Mouse (Mus musculus) adrenal gland, postnatal 25 days (tissue): Measurements from ENCODE around the gene Dmrt3. TPM values are rescaled to one million over a fixed set of nuclear protein-coding genes. Genes with fewer than 3 reads are reported as not detected.

Experiments used
- DNase-seq: peaks from one replicate; pipeline ENCODE4 v3.0.0; 2021; ENCODE audit warnings: mixed read lengths
- total RNA-seq: library from RNA; stranded (reverse); gene quantifications from 2 replicates; pipeline ENCODE4 v1.2.3, GENCODE M21; 2021

Gene Dmrt3
- total RNA-seq, 1 experiment from 2014 or later = not detected

GRCm38 (mm10) chr19:25622291-25623251 lies 12.5 kb downstream of the Dmrt3 start:
- peak; percentile 76 for DNase-seq

- peak; percentile 70 for DNase-seq
Observed at GRCm38 (mm10) chr19:25628490-25628889, 18.4 kb downstream of the Dmrt3 start.

DNA sequence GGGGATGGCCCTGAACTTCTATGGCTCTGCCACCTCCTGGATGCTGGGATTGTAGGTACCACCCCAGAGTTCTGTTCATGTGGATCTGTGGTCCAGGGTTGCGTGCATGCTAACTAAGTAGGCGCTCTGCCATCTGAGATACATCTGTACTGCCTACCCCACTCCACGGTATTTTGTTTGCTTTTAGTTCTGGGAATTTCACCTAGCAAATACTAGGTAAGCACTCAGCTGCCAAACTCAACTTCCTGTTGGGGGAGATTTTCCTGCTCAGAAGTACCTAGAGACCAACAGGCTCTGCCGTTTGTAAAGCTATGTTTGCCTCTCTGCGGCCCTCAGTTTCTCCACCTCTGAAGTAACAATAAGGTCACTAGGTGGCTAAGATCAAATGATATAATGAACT lies 25.0 kb downstream of the Dmrt3 start:
- no peak for DNase-seq

GRCm38 (mm10) chr19:25635622-25636244 lies 25.6 kb downstream of the Dmrt3 start:
- peak; percentile 71 for DNase-seq

GRCm38 (mm10) chr19:25638766-25639361 lies 28.8 kb downstream of the Dmrt3 start:
- no peak for DNase-seq

DNA sequence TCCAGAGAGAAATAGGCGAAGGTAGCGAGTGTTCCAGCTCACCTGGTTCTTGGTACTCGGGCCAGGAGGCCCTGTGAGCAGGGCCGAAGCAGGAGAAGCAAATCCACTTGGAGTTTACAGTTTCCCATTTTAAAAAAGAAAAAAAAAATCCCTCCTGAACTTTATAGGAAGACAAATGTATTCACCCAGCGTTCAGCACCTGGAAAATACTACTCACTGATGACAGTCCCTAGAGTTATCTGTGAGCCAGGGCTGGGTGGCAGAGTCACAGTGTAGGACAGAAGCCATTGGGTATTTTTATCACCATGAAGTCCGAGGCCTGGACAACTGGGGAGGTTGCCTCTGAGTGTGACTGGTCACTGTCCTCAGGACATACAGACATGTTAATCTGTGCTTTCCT lies 31.7 kb downstream of the Dmrt3 start:
- no peak for DNase-seq

GRCm38 (mm10) chr19:25647136-25647535 lies 37.0 kb downstream of the Dmrt3 start:
- DNase-seq = no peak

DNA sequence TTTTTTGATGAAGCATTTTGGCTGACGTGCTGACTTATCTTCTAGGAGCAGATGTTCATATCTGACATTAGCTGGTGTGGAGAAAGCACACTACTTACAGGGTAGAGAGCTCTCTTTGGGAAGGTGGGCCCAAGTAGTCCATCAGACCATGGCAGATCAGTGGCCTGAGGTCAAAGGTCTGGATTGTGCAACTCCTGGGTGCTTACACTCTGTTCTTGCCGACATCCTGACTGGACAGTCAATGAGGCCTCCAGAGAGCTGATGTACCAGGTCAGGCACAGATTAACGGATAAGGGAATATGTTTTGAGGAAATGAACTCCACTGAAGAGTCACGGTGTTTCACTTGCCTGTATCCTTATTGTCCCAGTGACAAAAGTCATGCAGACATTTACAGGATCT lies 38.6 kb downstream of the Dmrt3 start:
- no peak for DNase-seq

DNA sequence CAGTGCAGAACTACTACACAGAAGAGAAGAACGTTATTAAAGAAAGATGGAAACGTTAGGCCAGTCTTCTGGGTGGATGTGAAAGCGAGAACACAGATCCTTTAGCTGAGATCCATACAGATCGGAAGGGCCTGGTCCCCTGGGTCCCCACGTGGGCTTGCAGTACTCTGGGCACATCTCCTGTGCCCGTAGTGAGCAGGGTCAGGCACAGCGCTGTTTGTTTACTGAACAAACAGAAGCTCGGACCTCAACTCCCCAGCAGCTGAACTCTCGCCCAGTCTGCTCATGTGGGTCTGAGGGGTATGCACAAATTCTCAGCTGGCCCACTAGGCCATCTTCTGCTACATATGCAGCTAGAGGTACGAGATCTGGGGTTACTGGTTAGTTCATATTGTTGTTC lies 40.4 kb downstream of the Dmrt3 start:
- no peak for DNase-seq

DNA sequence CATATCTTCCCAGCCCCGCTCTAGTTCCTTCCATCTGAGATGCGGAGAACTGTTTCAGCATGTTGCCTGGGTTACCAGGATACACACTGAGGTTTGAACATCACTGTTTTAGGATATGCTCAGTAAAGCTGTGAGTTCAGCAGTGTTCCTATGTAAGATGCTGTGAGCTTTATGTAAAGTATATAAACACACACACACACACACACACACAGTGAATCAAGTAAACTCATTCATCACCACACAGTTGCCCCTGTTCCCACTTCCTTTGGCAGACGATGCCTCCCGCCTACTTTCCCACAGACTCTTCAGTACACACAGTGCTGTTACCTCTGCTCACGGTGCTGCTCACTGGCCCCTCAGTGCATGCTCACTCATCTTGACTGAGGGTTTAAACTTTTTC lies 42.5 kb downstream of the Dmrt3 start:
- DNase-seq = no peak

DNA sequence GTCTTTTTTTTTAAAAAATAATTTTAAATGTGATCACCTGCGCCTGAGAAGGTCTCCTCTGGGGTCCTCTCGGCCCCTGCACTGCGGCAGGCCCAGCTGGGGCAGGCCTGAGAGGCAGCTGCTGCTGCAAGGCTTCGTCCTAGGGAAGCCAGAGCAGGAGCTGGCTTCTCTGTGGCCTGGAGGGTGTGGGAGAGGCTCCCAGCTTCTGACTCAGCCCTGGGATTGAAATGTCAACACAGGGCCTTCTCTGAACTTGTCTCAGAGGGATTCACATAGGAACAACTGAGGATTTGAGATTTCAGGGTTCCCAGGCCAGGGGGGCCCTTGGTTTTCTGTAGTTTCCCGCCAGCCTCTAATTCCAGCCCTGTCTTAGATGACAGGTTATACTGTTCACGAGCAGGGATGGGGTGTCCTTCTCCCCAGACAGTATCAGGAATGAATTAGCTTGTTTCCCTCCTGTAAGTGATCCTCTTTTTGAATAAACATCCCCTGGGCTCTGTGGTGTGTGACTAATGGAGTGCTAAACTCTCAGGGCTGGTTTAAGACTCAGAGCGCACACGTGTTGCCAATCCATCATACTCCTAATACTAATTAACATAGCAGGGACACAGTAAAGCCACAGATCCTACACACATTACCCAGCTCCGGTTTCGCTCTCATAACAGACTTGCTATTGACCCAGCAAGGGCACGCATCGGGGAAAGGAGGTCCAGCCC lies 44.1 kb downstream of the Dmrt3 start:
- no peak for DNase-seq

DNA sequence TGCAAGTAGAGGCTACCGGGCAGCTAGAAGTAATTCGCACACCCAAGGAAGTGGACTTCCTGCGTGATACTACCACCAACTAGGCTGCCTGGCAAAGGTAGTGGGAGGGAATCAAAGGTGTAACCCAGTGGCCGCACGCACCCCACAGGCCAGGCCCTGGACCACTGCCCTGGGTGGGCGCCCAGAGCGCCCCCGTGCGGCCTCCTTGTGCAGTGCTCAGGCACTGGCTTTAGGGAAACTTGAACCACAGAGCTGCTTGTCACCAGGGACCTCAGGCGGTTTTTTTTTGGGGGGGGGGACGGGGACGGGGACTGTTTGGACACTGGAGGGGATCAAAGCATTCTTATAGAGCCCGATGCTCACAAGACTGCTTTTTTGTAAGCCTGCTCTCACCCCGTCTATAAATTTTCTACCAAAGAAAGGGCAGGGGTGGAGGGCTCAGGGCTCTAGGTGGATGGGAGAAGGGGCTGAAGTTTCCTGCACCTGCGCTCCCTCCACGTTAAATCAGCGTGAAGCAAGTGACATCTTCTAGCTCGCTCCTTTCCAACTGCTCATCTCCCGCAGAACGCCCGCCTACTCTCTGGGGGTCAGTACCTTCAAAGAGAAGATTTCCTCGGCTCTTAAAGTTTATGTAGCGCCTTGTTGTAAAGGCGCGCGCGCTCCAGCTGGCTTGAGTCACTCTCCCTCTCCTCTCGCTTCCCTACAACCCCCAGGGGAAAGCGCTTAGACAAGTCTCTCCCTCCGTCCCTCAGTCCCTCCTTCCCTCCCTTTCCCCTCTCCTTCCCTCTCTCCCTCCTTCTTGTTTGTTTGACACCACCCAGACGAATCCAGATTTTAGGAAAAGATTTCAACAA lies 55.6 kb downstream of the Dmrt3 start:
- DNase-seq = no peak

DNA sequence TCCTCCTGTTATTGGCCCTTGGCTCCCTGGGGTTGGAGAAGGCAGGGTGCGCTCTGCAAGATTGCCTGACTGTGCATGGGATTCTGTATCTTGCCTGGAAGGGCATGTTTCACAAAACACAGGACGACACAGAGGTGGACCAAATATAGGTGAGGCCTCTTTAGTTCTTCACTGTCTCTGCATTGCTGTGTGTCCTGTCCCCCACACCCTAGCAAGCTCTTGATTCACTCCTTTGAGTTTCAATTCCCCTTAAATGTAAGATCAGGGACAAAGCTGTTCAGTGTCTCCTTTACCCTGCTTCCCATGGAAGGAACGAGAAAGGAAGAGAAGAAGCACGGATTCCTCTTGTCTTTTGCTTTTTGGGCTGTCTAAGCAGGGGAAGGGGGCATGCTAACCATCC lies 57.7 kb downstream of the Dmrt3 start:
- no peak for DNase-seq

DNA sequence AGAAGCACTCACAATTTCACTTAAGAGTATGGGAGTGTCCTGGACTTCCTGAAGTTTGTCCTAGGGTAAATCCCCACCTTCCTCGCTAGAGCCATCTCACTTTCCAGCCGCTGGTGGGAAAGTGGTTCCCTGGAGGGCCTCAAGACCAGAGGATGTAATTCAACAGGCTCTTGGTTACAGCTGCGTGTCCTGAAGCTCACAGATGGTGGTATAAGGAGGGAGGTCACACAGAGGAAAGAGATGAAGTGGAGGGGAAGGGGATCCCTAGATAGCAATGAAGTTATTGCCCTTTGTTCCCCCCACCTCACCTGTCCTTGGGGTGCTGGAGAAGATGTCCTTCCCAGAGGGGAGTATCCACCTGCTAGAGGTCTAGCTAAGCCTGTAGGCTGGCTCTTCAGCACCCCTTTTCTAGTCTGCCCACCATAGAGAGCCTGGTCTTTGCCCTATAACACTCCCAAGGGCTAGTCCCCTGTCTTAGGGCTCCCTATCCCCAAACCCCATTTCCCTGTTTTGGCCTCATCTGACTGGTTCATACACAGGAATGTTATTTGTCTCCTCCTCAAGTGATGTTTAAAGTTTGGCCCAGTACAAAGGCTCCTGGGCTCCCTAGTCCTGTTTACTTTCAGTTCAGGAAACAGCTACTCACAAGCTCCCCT lies 59.6 kb downstream of the Dmrt3 start:
- no peak for DNase-seq

GRCm38 (mm10) chr19:25670571-25671285 lies 60.6 kb downstream of the Dmrt3 start:
- DNase-seq = no peak

- no peak for DNase-seq
Observed at GRCm38 (mm10) chr19:25671681-25672080, 61.6 kb downstream of the Dmrt3 start.

DNA sequence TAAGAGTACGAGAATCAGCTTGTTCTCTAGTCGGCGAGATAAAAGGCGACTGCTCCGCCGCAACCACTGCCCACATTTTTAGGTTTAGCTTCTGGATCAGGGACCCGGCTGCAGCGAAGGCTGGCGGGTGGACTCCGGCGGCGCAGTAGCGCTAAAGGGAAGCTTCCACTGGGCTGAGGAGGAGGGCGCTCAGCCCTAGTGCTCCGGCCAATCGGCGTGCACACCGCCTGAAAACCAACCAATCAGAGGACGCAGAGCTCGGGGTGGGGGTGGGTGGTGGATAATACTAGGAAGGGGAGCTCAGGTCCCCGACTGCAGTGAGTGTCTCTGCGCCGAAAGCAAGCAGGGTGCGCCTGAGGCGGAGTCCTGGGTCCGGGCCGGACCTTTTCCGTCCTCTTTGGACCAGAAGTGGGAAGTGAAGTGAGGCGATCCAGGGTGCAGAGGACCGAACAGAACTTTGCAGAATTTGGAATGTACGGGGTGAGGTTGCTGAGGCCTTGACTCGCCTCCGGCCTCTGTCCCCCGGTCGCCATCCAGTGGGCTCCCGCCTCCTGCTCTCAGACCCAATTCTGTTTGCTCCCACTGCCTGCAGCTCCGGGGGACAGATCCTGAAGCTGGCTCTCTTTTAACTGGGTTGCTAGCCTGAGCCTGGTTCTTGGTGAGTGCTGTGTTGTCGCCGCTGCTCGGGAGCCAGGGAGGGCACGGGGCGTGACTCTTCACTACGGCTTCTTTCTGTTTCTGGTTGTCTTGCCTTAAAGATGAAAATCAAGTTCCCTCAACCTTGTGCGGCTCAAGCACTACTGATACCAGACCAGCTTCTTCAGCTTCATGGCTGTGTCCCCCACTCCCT lies 62.2 kb downstream of the Dmrt3 start, which contains the start of gene Dmrt2:
TSS of gene Dmrt2 (plus strand) at position 311 of the 850 bp plus-strand sequence.
- DNase-seq = peak; percentile 82
